Mouse (Mus musculus): Measurements from ENCODE around the gene Srp54a. TPM values are rescaled to one million over a fixed set of nuclear protein-coding genes. Genes with fewer than 3 reads are reported as not detected.
"Not testable (repeated sequence)": the region's sequence is repeated elsewhere in the genome, so short reads cannot be mapped to it uniquely, and the experiment has no call there.

Gene Srp54a
- polyA plus RNA-seq (2015; fragmentation: Nextera tagmentation; extraction: Ambion mirVana), result 168 and 186 TPM in 2 replicates

GRCm38 (mm10) chr12:55079726-55080600, at the start of gene Srp54a, which contains the start of gene 2700097O09Rik:
Gene Srp54a (plus strand): TSS chr12:55080262.
Gene 2700097O09Rik (minus strand): TSS chr12:55080110.
- not testable (repeated sequence) for H3K36me3 ChIP-seq; H3K4me1 ChIP-seq; H3K27me3 ChIP-seq (replicated peaks); H3K9me3 ChIP-seq
- under 1% methylated on average over 60 of the region's 60 CpGs for WGBS
- Histone ChIP-seq H3K4me3 (replicated peaks) (peak within 1 kb of the TSS; percentile 77), H3K9ac (peak within 1 kb of the TSS; percentile 81), H3K4me2 (peak within 1 kb of the TSS; percentile 62), H3K27ac (peak within 1 kb of the TSS; percentile 93)
- peak; percentile 97 for ATAC-seq (ENCODE audit: insufficient read depth, low FRiP score, low read depth)

GRCm38 (mm10) chr12:55041011-55041410, 39.1 kb upstream of the Srp54a start:
- 0 out of 2 replicates have a peak, but pooled peaks cover 4% of the 10 kb centered on the region for H3K36me3 ChIP-seq
- H3K9ac ChIP-seq, result no peak overlapping the region
- H3K4me3 ChIP-seq (replicated peaks), result no peak overlapping the region
- H3K9me3 ChIP-seq, result no peaks in the 10 kb centered on the region
- no peak for ATAC-seq (ENCODE audit: insufficient read depth, low FRiP score, low read depth)
- WGBS, result 74% methylated on average over 15 of the region's 15 CpGs
- no peak overlapping the region for H3K4me2 ChIP-seq
- no peaks in the 10 kb centered on the region for H3K4me1 ChIP-seq
- no peak overlapping the region for H3K27ac ChIP-seq
- no peaks in the 10 kb centered on the region for H3K27me3 ChIP-seq (replicated peaks)

GRCm38 (mm10) chr12:55049731-55050353, 30.2 kb upstream of the Srp54a start:
- peaks cover 6% of the 10 kb centered on the region; the same call in 1 of the 2 replicates for H3K36me3 ChIP-seq
- H3K9me3 ChIP-seq, result no peaks in the 10 kb centered on the region
- H3K4me3 ChIP-seq (replicated peaks), result no peak overlapping the region
- no peak overlapping the region for H3K9ac ChIP-seq
- 90% methylated on average over 8 of the region's 8 CpGs for WGBS
- H3K4me1 ChIP-seq, result no peaks in the 10 kb centered on the region
- H3K4me2 ChIP-seq, result no peak overlapping the region
- H3K27ac ChIP-seq, result no peak overlapping the region
- ATAC-seq (ENCODE audit: insufficient read depth, low FRiP score, low read depth), result no peak
- no peaks in the 10 kb centered on the region for H3K27me3 ChIP-seq (replicated peaks)

- peak; percentile 94 for ATAC-seq (ENCODE audit: insufficient read depth, low FRiP score, low read depth)
- Histone ChIP-seq H3K27ac (no peak overlapping the region), H3K4me1 (no peaks in the 10 kb centered on the region), H3K4me2 (no peak overlapping the region), H3K36me3 (peaks cover 6% of the 10 kb centered on the region; the same call in 1 of the 2 replicates), H3K4me3 (replicated peaks) (no peak overlapping the region), H3K9ac (no peak overlapping the region), H3K27me3 (replicated peaks) (no peaks in the 10 kb centered on the region), H3K9me3 (no peaks in the 10 kb centered on the region)
- 77% methylated on average over 8 of the region's 8 CpGs for WGBS
These were observed 28.6 kb upstream of the Srp54a start for GRCm38 (mm10) chr12:55051210-55052173.

- ATAC-seq (ENCODE audit: insufficient read depth, low FRiP score, low read depth), result no peak
- WGBS, result 87% methylated on average over 7 of the region's 7 CpGs
- Histone ChIP-seq H3K9ac (no peak overlapping the region), H3K4me1 (no peaks in the 10 kb centered on the region), H3K27ac (no peak overlapping the region), H3K27me3 (replicated peaks) (no peaks in the 10 kb centered on the region), H3K4me3 (replicated peaks) (no peak overlapping the region), H3K9me3 (no peaks in the 10 kb centered on the region), H3K4me2 (no peak overlapping the region), H3K36me3 (peaks cover under 1% of the 10 kb centered on the region; the same call in 1 of the 2 replicates)
These were observed 26.8 kb upstream of the Srp54a start for GRCm38 (mm10) chr12:55053267-55053666.

GRCm38 (mm10) chr12:55054551-55055241, 25.4 kb upstream of the Srp54a start:
- Histone ChIP-seq H3K9me3 (no peaks in the 10 kb centered on the region), H3K4me2 (no peak overlapping the region), H3K9ac (no peak overlapping the region), H3K36me3 (no peaks in the 10 kb centered on the region), H3K27me3 (replicated peaks) (no peaks in the 10 kb centered on the region), H3K4me3 (replicated peaks) (no peak overlapping the region), H3K27ac (no peak overlapping the region), H3K4me1 (no peaks in the 10 kb centered on the region)
- WGBS, result 56% methylated on average over 2 of the region's 2 CpGs
- no peak for ATAC-seq (ENCODE audit: insufficient read depth, low FRiP score, low read depth)

GRCm38 (mm10) chr12:55056703-55057102, 23.4 kb upstream of the Srp54a start:
- Histone ChIP-seq H3K27ac (no peak overlapping the region), H3K9me3 (no peaks in the 10 kb centered on the region), H3K4me2 (no peak overlapping the region), H3K4me1 (no peaks in the 10 kb centered on the region), H3K9ac (no peak overlapping the region), H3K36me3 (no peaks in the 10 kb centered on the region), H3K27me3 (replicated peaks) (no peaks in the 10 kb centered on the region), H3K4me3 (replicated peaks) (no peak overlapping the region)
- no peak for ATAC-seq (ENCODE audit: insufficient read depth, low FRiP score, low read depth)
- 81% methylated on average over 2 of the region's 2 CpGs for WGBS

GRCm38 (mm10) chr12:55058865-55059615, 21.0 kb upstream of the Srp54a start:
- H3K4me2 ChIP-seq, result no peak overlapping the region
- H3K27ac ChIP-seq, result no peak overlapping the region
- no peak overlapping the region for H3K4me3 ChIP-seq (replicated peaks)
- no peaks in the 10 kb centered on the region for H3K9me3 ChIP-seq
- H3K27me3 ChIP-seq (replicated peaks), result no peaks in the 10 kb centered on the region
- H3K9ac ChIP-seq, result no peak overlapping the region
- no peaks in the 10 kb centered on the region for H3K36me3 ChIP-seq
- 52% methylated on average over 6 of the region's 6 CpGs for WGBS
- H3K4me1 ChIP-seq, result no peaks in the 10 kb centered on the region
- ATAC-seq (ENCODE audit: insufficient read depth, low FRiP score, low read depth), result no peak

- 48% methylated on average over 3 of the region's 3 CpGs for WGBS
- H3K9me3 ChIP-seq, result no peaks in the 10 kb centered on the region
- peak; percentile 63 for ATAC-seq (ENCODE audit: insufficient read depth, low FRiP score, low read depth)
- H3K27ac ChIP-seq, result no peak overlapping the region
- no peaks in the 10 kb centered on the region for H3K4me1 ChIP-seq
- no peaks in the 10 kb centered on the region for H3K36me3 ChIP-seq
- H3K4me2 ChIP-seq, result no peak overlapping the region
- no peak overlapping the region for H3K4me3 ChIP-seq (replicated peaks)
- H3K9ac ChIP-seq, result no peak overlapping the region
- no peaks in the 10 kb centered on the region for H3K27me3 ChIP-seq (replicated peaks)
These were observed 20.2 kb upstream of the Srp54a start for GRCm38 (mm10) chr12:55059812-55060211.

GRCm38 (mm10) chr12:55060212-55060898, 19.7 kb upstream of the Srp54a start:
- Histone ChIP-seq H3K9me3 (no peaks in the 10 kb centered on the region), H3K36me3 (no peaks in the 10 kb centered on the region), H3K27me3 (replicated peaks) (no peaks in the 10 kb centered on the region), H3K4me2 (no peak overlapping the region), H3K4me3 (replicated peaks) (no peak overlapping the region), H3K4me1 (no peaks in the 10 kb centered on the region), H3K27ac (no peak overlapping the region), H3K9ac (no peak overlapping the region)
- WGBS, result 57% methylated on average over 6 of the region's 6 CpGs
- ATAC-seq (ENCODE audit: insufficient read depth, low FRiP score, low read depth), result peak; percentile 61; the same call in 1 of the 2 replicates

All from stomach, embryonic 15.5 days (tissue).